Mouse (Mus musculus): ENCODE data around the gene Epb41l5.
A peak's percentile ranks its signal among the peaks of the same experiment; 100 is the strongest.

Epb41l5 gene

DNA sequence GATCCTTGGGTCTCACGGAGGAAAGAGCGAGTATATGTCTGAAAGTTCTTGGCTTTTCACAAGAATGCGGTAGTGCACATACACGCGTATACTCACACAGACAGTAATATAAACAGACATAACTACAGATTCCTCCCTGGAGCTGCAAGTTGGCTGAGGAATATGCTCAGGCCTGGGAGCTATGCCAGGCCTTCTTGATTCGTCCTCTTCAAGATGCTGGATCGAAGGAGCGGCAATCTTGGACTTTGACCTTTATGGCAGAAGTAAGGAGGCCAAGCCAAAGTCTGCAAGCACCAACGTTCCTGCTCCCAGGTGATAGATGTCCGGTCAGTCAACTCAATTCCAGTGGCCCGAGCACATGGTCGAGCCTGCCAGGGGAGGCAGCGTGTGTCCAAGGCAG lies 117.9 kb downstream of the Epb41l5 start:
- no peak for DNase-seq

DNA sequence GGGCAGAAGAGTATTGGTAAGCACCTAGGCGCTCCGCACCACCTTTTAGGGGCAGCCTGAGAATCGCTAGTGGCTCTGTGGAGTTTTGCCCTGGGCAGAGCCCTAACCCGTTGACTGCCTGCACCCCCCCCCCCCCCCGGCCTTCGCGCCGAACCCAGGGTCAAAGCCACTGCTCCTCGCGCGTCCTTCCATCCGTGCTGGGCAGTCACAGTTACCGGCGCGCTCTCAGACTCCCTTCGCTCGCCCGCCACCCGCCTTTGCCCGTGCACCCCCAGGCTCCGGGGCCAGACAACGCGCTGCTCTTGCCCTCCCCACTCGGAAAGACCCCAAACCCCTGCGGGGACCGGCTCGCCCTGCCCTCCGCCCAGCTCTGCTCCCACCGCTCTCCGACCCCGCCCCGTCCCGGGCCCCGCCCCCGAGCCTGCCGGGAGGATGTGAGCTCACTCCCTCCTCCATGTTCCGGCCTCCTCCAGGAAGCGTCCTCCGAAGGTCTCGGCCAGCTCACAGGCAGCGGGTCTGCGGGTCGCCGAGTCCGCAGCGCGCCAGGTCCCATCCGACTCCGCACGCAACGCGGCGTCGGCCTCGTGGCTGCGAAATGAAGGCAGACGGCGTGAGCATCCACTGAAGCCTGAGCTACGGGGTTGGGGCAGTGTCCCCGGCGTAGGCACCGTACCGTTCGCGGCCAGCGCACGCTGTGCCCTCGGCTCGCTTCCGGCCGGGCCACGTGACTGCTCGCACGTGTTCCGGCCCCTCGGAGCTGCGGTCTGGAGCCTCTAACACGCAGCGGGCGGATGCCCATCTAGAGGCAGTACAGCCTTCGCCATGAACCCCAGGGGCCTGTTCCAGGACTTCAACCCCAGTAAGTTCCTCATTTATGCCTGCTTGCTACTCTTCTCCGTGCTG lies 122.9 kb downstream of the Epb41l5 start, which contains the start of gene Tmem185b:
Gene Tmem185b, plus strand, starts transcription at position 472 of the 903 bp plus-strand sequence.
- DNase-seq: peak; percentile 90 to 93

DNA sequence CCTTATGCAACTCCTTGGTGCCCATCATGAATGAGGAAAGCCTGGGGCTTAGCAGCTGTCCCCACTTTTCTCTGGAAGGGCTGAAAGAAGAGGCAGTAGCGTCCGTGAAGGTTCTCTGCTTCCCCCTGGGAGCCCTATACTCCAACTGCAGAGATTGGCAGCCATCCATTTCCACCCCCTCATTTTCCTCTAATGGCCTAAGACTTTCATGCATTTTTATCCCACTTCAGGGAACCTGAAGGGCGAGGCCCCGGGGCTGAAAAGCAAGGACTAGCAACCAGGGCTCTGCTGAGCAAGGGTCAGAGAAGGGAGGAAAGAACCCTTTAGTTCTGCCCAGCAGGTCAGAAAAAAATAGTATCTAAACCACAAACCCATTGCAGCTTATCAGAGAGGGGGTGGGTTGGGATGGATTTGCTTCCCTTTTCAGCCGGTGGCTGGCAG lies 123.8 kb downstream of the Epb41l5 start:
- DNase-seq: peak in 1 of 2 experiments; percentile 25

DNA sequence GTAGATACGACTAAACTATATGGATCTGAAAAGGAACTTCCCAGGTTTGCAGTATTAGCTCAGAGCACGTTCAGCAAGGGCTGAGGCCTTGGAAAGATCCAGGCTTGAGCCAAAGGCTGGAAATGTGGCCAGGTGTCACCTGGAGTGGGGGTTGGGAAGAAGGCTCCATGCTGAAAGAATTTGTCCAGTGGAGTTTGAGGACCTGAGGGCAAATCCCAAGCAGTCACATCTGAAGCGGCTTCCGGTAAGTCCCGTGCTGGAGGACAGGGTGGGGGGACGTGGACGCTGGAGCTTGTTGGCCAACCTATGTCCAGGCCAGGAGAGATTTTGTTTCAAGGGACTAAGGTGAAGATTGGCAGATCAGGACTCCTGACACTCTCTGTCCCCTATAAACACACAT lies 125.0 kb downstream of the Epb41l5 start:
- no peak for DNase-seq

DNA sequence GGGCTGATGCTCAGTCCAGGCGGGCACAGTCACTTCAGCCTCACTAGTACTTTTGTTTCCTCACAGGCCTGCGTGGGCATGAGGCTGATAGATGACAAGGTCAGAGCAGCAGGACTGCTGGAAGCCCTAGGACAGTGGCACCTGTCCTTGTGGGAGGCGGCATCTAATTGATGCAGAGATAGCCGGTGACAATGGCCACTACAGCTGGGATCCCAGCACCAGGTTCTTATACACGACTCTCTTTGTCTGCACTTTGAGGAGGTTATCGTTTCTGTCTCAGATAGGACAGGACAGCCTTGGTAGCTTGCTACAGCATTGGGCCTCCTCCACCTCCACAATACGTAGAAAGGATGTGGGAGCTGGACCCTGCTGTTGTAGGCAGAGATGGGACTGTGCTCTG lies 125.4 kb downstream of the Epb41l5 start:
- no peak for DNase-seq

DNA sequence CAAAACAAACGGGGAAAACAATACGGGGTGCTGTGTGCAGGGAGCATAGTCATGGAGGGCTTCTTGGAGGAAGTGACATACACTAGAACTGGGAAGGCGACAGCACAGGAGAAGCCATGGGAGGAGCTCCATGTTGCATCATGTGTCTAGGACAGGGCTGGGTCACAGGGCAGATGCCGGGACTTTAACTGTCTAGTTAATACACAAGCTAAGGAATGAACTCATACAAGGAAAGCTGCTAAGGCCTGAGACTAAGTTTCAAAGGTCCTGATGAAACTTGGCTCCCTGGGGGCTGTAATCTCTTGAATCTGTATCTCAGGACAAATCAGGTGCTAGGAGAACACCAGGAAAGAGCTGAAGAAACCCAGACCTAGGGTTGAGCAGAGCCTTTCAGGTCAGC lies 126.1 kb downstream of the Epb41l5 start:
- no peak for DNase-seq

DNA sequence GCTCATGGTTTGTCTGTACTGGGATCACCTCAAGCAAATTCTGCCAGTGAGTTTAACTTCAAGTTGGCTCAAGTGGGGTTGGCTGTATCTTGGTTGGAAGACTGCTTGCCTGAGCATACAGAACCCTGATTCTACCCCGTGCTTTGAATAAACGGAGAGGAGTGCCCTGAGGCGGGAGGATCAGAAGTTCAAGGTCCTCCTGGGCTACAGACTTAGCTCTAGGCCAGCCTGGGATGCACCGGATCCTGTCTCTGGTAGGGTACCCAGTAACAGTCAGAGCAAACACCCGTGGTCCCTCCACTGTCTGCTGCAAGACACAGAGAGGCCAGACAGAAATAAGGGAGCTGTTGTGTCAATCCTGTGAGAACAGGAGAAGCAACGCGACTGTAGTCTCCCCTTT lies 127.1 kb downstream of the Epb41l5 start:
- DNase-seq: no peak

DNA sequence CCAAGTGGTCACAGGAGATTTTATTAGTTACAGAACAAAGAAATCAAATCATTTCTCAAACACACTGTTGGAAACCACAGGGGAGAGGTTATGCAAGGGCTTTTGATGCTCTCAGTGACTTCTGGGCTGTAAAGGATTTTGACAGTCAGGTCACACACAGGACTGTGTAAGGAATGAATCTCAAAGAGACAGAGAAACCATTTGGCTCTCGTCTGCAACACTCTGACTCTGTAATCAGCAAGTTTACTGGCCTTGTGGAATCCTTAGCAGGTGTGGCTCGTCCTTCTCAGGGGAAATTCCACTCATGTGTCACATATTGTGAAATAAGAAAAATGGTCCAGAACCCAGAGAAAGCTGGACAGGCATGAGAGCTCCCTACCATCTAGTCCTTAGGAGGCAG lies 127.8 kb downstream of the Epb41l5 start:
- DNase-seq: no peak

DNA sequence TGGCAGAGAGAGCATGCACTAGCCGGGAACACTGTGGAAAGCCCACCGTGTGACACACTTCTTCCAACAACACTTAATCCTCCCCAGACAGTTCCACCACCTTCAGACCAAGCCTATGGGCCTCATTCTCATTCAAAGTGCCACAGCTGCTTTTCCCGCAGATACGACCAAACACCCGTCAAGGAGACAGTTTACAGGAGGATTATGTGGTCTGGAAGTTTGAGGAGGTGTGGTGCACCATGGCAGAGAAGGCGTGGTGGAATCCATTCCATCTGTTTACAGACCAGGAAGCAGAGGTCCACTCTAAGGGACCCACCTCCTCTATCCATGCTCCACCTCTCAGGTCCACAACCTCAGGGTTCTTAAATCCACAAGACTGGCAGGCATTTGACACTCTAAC lies 129.5 kb downstream of the Epb41l5 start:
- no peak for DNase-seq

DNA sequence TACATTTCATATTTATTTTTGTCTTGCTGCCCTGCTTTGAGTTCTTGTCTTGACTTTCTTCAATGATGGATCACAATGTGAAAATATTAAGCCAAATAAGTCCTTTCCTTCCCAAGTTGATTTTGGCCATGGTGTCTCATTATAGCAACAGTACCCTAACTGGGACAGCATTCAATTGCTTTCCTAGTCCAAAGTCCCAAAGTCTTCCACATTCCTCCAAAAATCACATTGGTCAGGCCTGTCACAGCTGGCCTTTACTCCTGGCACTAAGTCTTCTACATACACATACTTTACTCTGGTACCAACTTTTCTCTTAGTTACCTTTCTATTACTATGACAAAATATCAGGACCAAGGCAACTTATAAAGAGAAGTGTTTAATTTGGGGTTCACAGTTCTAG lies 130.0 kb downstream of the Epb41l5 start:
- DNase-seq: no peak

DNA sequence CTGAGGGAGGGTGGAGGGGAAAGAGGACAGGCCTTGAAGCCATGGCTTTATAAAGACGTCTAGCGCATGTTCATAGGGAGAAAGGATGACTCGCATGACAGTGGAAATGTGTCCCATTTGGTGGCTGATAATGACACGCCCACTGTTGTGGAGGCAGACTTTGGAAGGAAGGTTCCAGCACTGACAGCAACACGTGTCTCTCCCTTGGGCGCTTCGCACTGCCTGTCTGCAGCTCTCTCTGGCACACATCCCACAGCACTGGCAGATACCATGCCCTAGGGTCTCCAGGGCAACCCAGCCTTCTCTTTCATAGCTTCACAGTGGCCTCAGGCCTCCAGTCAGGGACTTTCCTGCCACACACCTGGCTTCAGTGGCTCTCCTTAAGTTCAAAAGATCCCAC lies 130.7 kb downstream of the Epb41l5 start:
- DNase-seq: no peak

DNA sequence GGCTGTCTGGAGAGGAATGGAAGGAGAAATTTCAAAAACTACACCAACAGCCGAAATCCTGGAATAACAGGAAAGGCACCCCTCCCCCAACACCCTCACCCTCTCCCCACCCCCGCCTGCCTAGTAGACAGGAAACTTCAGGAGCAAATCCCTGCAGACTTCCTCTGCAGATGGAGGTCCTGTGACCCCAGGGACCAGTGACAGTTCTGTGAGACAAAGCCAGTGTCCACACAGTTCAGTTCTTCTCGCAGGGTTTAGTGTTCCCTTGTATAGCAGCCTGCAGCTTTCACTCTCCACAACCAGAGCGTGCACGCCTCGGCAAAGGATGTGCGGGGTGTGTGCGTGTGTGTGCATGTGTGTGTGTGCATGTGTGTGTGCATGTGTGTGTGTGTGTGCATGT lies 137.9 kb downstream of the Epb41l5 start:
- no peak for DNase-seq

DNA sequence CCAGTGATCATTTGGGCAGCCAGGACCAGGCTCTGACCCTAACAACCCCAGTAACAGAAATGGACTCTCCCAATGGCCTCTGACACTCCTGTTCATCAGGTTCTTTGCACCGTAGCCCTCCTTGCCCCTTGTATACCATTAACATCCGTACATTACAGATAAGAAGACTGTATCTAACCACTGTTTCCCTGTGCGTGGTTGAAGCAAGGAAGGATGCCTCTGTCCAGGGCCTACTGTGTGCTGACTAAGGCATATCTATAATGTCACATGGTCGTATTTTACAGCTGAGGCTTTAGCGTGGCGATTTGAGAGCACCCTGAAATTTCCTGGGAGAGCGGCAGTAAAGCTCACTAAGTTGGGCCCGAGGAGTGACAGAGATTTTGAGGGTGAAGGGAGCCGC lies 138.4 kb downstream of the Epb41l5 start:
- DNase-seq: no peak

DNA sequence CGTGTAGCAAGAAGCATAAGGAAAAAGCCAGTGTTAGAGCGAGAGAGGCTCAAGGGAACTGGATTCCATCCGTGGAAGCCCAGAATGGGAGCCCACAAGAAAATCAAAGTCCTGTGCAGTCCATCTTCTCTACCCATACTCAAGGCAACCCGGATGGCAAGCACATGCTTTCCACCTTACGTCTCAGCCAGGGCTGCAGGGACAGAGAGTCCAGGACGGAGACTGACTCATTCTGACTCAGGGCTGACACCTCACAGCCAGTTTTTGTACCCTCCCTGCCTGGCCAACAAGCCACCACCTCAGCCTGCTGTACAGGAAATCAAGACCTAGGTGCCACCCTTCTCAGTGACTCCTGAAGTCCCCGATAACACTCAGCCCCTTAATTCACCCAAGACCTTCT lies 139.3 kb downstream of the Epb41l5 start:
- no peak for DNase-seq

DNA sequence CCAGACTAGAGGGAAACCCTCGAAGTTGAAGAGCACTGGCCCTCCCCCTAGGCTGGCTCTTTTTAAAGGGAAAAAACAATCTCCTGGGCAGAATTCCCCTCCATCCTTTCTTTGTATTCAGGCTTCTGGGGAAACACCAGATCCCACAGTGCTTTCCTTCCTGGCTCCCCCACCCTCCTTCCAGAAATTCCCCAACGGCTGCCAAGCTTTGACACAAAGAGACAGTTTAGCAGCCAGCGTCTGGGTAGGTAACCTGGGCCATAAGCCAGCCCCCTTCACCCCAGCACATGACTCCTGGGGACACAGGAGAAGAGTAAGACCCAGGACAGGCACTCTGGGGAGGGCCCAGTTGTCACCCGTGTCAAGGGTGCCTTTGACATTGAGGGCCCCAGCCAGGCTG lies 140.3 kb downstream of the Epb41l5 start:
- DNase-seq: no peak

DNA sequence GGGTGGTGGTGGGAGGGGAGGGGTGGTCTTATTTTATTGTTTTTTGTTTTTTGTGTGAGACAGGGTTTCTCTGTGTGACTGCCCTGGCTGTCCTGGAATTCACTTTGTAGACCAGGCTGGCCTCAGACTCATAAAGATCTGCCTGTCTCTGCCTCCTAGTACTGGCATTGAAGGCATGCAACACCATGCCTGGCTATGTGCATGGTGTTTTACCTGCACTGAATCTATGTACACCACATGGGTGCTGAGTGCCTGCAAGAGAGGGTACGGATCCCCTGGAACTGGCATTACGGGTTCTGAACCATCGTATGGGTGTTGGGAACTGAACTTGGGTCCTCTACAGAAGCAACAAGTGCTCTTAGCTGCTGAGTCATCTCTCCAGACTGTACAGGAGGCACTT lies 142.8 kb downstream of the Epb41l5 start:
- DNase-seq: no peak

DNA sequence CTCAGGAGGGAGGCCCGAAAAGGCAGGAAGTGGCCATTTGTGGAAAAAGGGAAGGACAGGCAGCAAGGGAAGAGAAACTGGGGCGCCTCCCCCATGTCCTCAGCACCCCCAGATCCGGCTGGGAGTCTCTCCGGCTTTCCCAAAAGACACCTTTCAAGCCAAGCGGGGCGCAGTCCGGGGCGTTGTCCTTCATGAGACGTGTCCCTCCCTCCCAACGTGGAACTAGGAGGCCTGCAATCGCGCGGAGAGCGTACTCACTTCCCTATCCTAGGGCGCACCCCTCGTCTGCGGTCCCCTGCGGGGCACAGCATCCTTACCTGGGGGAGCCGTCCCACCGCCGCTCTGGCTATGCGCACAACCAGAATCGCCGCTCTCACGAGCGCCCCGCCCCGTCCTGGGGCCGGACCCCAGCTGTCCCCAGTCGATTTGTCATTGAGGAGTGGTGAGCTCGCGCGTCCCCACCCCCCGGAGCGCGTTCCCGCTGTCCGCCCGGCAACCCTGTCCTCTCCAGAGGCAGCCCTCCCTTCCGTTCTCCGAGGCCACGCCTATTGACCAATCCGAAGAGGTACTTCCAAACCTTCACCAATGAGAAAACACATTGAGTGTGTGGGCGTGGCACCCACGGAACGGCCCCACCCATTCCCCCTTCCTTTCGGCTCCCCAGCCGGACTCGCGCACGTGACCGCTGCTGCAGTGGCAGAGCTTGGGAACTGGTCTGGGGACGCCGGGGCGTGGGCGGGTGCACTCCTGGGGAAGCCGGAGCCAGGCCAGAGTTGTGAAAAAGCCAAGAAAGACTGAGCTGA lies 144.3 kb downstream of the Epb41l5 start, which contains the start of gene Ralb:
Gene Ralb, minus strand, starts transcription at position 535 of the 803 bp plus-strand sequence.
- peak; percentile 93 to 98 for DNase-seq

DNA sequence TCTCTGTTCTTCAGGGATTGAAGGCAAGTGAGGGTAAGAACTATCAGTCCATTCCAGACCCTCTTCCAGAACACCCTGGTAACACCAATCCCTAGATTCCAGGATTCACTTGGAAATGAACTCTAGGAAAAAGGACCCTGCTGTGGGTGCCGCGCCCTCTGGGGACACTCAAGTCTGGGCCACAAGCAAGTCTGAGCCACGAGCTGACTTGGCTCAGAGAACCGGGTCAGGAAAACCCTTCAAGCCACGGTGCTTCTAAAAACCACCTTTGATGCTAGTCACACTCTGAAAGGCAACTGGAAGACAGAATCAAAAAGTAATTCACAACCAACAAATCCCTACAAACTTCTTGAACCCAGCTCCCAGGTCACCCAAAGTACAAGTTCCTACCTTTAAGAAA lies 145.0 kb downstream of the Epb41l5 start:
- no peak for DNase-seq

DNA sequence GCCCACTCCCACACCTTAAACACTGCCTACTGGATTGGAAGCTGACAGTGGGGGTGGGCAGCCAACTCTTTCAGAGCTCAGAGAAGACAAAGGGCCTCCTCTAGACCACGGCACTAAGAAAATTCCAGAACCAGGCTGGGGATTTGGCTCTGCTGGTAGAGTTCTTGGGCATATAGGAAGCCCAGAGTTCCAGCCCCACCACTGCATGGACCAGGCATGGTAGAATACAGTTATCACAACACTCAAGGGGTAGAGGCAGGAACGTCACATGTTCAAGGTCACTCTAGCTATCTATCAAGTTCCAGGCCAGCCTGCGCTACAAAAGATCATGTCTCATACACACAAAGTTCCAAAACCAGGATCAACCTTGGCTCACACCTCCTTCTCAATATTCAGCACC lies 145.6 kb downstream of the Epb41l5 start:
- no peak for DNase-seq

DNA sequence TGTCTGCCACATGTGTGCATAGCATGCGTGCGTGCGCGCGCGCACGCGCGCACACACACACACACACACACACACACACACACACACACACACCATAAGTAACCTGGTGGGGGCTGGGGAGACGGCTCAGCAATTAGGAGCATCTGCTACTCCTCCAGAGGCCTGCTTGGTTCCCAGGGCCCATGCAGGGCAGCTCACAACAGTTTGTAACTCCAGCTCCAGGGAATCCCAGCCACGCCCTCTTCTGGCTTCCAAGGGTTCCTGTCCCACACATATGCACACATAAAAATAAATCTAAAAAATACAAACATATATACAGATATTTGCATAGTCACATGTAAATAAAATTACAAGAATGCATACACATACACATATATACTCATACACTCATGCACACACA lies 146.1 kb downstream of the Epb41l5 start:
- DNase-seq: no peak

DNA sequence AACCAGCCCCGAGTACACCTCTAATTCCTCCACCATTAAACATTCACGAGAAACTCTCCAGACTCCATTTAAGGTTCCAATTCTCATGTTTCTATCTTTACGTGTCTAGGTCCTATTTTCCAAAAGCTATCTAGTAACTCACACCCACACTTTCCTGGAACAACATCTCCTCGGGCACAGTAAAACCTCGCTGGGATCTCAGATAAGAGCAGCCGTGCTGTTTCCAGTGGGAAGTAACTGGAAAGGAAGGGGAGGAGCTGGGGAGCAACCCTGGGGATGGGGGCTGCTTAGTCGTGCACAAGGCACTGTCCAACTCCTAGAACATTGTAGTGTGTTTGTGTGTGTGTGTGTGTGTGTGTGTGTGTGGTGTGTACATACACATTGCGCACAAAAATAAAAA lies 146.9 kb downstream of the Epb41l5 start:
- DNase-seq: no peak

DNA sequence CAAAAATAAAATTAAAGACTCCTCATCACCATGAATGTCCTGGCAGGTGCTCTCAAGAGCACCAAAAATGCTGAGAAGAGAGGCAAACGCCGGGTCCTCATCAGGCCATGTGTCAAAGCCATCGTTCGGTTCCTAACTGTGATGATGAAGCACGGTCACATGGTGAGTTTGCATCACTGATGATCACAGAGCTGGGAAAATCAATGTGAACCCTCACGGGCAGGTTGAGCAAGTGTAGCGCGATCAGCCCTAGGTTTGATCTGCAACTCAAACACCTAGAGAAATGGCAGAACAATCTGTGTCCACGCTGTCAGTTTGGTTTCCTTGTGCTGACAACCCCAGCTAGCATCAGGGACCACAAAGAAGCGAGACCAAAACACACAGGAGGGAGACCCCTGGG lies 149.3 kb downstream of the Epb41l5 start:
- no peak for DNase-seq

DNA sequence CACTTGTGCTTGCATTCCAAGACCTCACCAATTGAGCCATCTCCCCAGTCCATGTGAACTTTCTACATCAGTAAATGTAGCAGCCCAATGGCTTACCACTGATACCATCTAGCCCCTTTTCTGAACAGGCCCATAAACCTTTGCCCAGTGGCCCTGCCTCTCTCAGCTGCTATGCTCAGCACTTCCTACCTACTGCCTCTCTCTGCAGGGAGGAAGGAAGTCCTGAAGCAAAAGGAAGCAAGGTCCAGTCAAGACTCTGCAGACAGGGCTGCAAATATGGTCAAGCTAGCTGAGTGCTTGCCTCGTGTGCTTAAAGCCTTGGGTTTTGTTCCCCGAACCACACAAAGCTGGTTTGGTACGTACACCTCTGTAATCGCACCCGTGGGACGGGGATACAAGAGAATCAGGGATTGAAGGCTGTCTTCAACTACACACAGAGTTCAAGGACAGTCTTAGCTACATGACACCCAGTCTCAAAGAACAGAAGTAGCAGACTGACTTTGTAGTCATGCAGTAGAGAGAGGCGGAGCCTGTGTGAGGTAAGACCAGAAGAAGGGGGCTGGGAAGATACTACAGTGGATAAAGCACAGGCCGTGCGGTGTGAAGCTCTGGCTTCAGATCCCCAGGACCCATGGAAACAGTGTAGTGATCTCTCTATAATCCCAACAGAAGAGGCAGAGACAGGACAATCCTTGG lies 150.1 kb downstream of the Epb41l5 start:
- DNase-seq: no peak

Data from cerebellum, adult 18-20 months (tissue).